Mouse (Mus musculus): ENCODE measurements around the gene Rtraf. TPM values are rescaled to one million over a fixed set of nuclear protein-coding genes. Genes with fewer than 3 reads are reported as not detected.

Rtraf gene
- polyA plus RNA-seq, 1 experiment from 2014 or later: 265 TPM

- peak overlapping the region; percentile 93 for H3K27ac ChIP-seq
- peak; percentile 74 for ATAC-seq
- H3K4me3 ChIP-seq: no peak overlapping the region
- 5% methylated on average over 11 of the region's 11 CpGs for WGBS
- peaks cover 13% of the 10 kb centered on the region for H3K36me3 ChIP-seq (ENCODE audit: poor library complexity, severe bottlenecking)
- H3K27me3 ChIP-seq: no peaks in the 10 kb centered on the region
- peaks cover 4% of the 10 kb centered on the region; the same call in 1 of the 2 replicates for H3K9me3 ChIP-seq (replicated peaks)
- peak overlapping the region; percentile 64 for H3K4me2 ChIP-seq
- H3K9ac ChIP-seq: no peak overlapping the region
- H3K4me1 ChIP-seq: peaks cover 39% of the 10 kb centered on the region
Measured at GRCm38 (mm10) chr14:19825481-19825880, 1.9 kb upstream of the Rtraf start.

- Histone ChIP-seq H3K9me3 (replicated peaks) (peaks cover 4% of the 10 kb centered on the region; the same call in 1 of the 2 replicates), H3K36me3 (ENCODE audit: poor library complexity, severe bottlenecking) (peaks cover 40% of the 10 kb centered on the region), H3K27ac (no peak overlapping the region), H3K27me3 (no peaks in the 10 kb centered on the region), H3K9ac (no peak overlapping the region), H3K4me3 (no peak overlapping the region), H3K4me2 (0 out of 2 replicates have a peak overlapping the region, but pooled peaks have one; percentile 2), H3K4me1 (peaks cover 44% of the 10 kb centered on the region)
- WGBS: 96% methylated on average over 5 of the region's 5 CpGs
- ATAC-seq: no peak
Measured at GRCm38 (mm10) chr14:19821686-19822085, 1.9 kb downstream of the Rtraf start.

- Histone ChIP-seq H3K4me3 (no peak overlapping the region), H3K4me1 (peaks cover 19% of the 10 kb centered on the region), H3K27ac (no peak overlapping the region), H3K36me3 (ENCODE audit: poor library complexity, severe bottlenecking) (peaks cover 76% of the 10 kb centered on the region), H3K9ac (no peak overlapping the region), H3K4me2 (no peak overlapping the region), H3K9me3 (replicated peaks) (peaks cover 4% of the 10 kb centered on the region; the same call in 1 of the 2 replicates), H3K27me3 (no peaks in the 10 kb centered on the region)
- ATAC-seq: peak; percentile 48; the same call in 1 of the 2 replicates
- 9% methylated on average over 1 of the region's 1 CpGs for WGBS
Measured at GRCm38 (mm10) chr14:19817949-19818348, 5.7 kb downstream of the Rtraf start.

- WGBS: 78% methylated on average over 2 of the region's 2 CpGs
- no peak overlapping the region for H3K4me3 ChIP-seq
- no peaks in the 10 kb centered on the region for H3K9me3 ChIP-seq (replicated peaks)
- H3K27me3 ChIP-seq: no peaks in the 10 kb centered on the region
- peaks cover 71% of the 10 kb centered on the region for H3K36me3 ChIP-seq (ENCODE audit: poor library complexity, severe bottlenecking)
- H3K4me1 ChIP-seq: no peaks in the 10 kb centered on the region; the same call in 1 of the 2 replicates
- H3K4me2 ChIP-seq: no peak overlapping the region
- H3K27ac ChIP-seq: no peak overlapping the region
- ATAC-seq: no peak
- H3K9ac ChIP-seq: no peak overlapping the region
Measured at GRCm38 (mm10) chr14:19813061-19813460, 10.6 kb downstream of the Rtraf start.

GRCm38 (mm10) chr14:19809934-19810333, 13.7 kb downstream of the Rtraf start:
- H3K9me3 ChIP-seq (replicated peaks): no peaks in the 10 kb centered on the region
- no peak overlapping the region for H3K9ac ChIP-seq
- peak overlapping the region; percentile 44; the same call in 1 of the 2 replicates for H3K27ac ChIP-seq
- 61% methylated on average over 10 of the region's 10 CpGs for WGBS
- peaks cover 51% of the 10 kb centered on the region for H3K36me3 ChIP-seq (ENCODE audit: poor library complexity, severe bottlenecking)
- no peak overlapping the region for H3K4me2 ChIP-seq
- no peaks in the 10 kb centered on the region for H3K27me3 ChIP-seq
- H3K4me3 ChIP-seq: no peak overlapping the region
- 0 out of 2 replicates have a peak, but pooled peaks have one; percentile 38 for ATAC-seq
- no peaks in the 10 kb centered on the region; the same call in 1 of the 2 replicates for H3K4me1 ChIP-seq

- ATAC-seq: no peak
- Histone ChIP-seq H3K4me1 (peaks cover 8% of the 10 kb centered on the region), H3K27me3 (no peaks in the 10 kb centered on the region), H3K4me3 (no peak overlapping the region), H3K4me2 (no peak overlapping the region), H3K9me3 (replicated peaks) (no peaks in the 10 kb centered on the region), H3K9ac (no peak overlapping the region), H3K27ac (no peak overlapping the region; the same call in 1 of the 2 replicates), H3K36me3 (ENCODE audit: poor library complexity, severe bottlenecking) (peaks cover 31% of the 10 kb centered on the region)
- 96% methylated on average over 2 of the region's 2 CpGs for WGBS
Measured at GRCm38 (mm10) chr14:19807858-19808257, 15.8 kb downstream of the Rtraf start.

GRCm38 (mm10) chr14:19807339-19807738, 16.3 kb downstream of the Rtraf start:
- H3K4me1 ChIP-seq: peaks cover 8% of the 10 kb centered on the region
- no peak overlapping the region for H3K9ac ChIP-seq
- H3K4me2 ChIP-seq: no peak overlapping the region
- no peaks in the 10 kb centered on the region for H3K27me3 ChIP-seq
- peaks cover 26% of the 10 kb centered on the region for H3K36me3 ChIP-seq (ENCODE audit: poor library complexity, severe bottlenecking)
- H3K9me3 ChIP-seq (replicated peaks): no peaks in the 10 kb centered on the region
- no peak overlapping the region for H3K27ac ChIP-seq
- WGBS: 93% methylated on average over 3 of the region's 3 CpGs
- no peak for ATAC-seq
- H3K4me3 ChIP-seq: no peak overlapping the region

GRCm38 (mm10) chr14:19803623-19804022, 20.0 kb downstream of the Rtraf start:
- peak; percentile 57; the same call in 1 of the 2 replicates for ATAC-seq
- Histone ChIP-seq H3K4me1 (peaks cover 8% of the 10 kb centered on the region; the same call in 1 of the 2 replicates), H3K4me3 (no peak overlapping the region), H3K27me3 (no peaks in the 10 kb centered on the region), H3K4me2 (no peak overlapping the region), H3K27ac (no peak overlapping the region), H3K9me3 (replicated peaks) (no peaks in the 10 kb centered on the region), H3K9ac (no peak overlapping the region), H3K36me3 (ENCODE audit: poor library complexity, severe bottlenecking) (0 out of 2 replicates have a peak, but pooled peaks cover 4% of the 10 kb centered on the region)
- 35% methylated on average over 10 of the region's 10 CpGs for WGBS

- Histone ChIP-seq H3K36me3 (ENCODE audit: poor library complexity, severe bottlenecking) (0 out of 2 replicates have a peak, but pooled peaks cover 4% of the 10 kb centered on the region), H3K9ac (no peak overlapping the region), H3K27ac (no peak overlapping the region), H3K4me1 (peaks cover 8% of the 10 kb centered on the region; the same call in 1 of the 2 replicates), H3K4me2 (no peak overlapping the region), H3K4me3 (no peak overlapping the region), H3K27me3 (no peaks in the 10 kb centered on the region), H3K9me3 (replicated peaks) (no peaks in the 10 kb centered on the region)
- ATAC-seq: 0 out of 2 replicates have a peak, but pooled peaks have one; percentile 46
- WGBS: 59% methylated on average over 4 of the region's 4 CpGs
Measured at GRCm38 (mm10) chr14:19803222-19803621, 20.4 kb downstream of the Rtraf start.

- Histone ChIP-seq H3K36me3 (ENCODE audit: poor library complexity, severe bottlenecking) (0 out of 2 replicates have a peak, but pooled peaks cover 4% of the 10 kb centered on the region), H3K4me1 (peaks cover 8% of the 10 kb centered on the region; the same call in 1 of the 2 replicates), H3K27ac (no peak overlapping the region), H3K4me2 (no peak overlapping the region), H3K9ac (no peak overlapping the region), H3K9me3 (replicated peaks) (no peaks in the 10 kb centered on the region), H3K27me3 (no peaks in the 10 kb centered on the region), H3K4me3 (no peak overlapping the region)
- WGBS: 83% methylated on average over 8 of the region's 8 CpGs
- no peak for ATAC-seq
Measured at GRCm38 (mm10) chr14:19801474-19802215, 22.0 kb downstream of the Rtraf start.

- Histone ChIP-seq H3K4me3 (no peak overlapping the region), H3K36me3 (ENCODE audit: poor library complexity, severe bottlenecking) (0 out of 2 replicates have a peak, but pooled peaks cover 4% of the 10 kb centered on the region), H3K4me1 (peaks cover 8% of the 10 kb centered on the region; the same call in 1 of the 2 replicates), H3K9me3 (replicated peaks) (no peaks in the 10 kb centered on the region), H3K27ac (no peak overlapping the region), H3K9ac (no peak overlapping the region), H3K4me2 (no peak overlapping the region), H3K27me3 (no peaks in the 10 kb centered on the region)
- no peak for ATAC-seq
- 62% methylated on average over 2 of the region's 2 CpGs for WGBS
Measured at GRCm38 (mm10) chr14:19800485-19800884, 23.1 kb downstream of the Rtraf start.

- Histone ChIP-seq H3K4me2 (no peak overlapping the region), H3K36me3 (ENCODE audit: poor library complexity, severe bottlenecking) (no peaks in the 10 kb centered on the region), H3K9ac (no peak overlapping the region), H3K4me1 (no peaks in the 10 kb centered on the region), H3K27ac (no peak overlapping the region), H3K9me3 (replicated peaks) (no peaks in the 10 kb centered on the region), H3K27me3 (no peaks in the 10 kb centered on the region), H3K4me3 (no peak overlapping the region)
- no peak for ATAC-seq
- 90% methylated on average over 18 of the region's 18 CpGs for WGBS
Measured at GRCm38 (mm10) chr14:19796541-19797304, 26.9 kb downstream of the Rtraf start.

Measured in forebrain, embryonic 13.5 days (tissue).